Mouse (Mus musculus): Measurements from ENCODE around the gene Arl14. TPM values are rescaled to one million over a fixed set of nuclear protein-coding genes. Genes with fewer than 3 reads are reported as not detected.

Gene Arl14
- polyA plus RNA-seq (2012; rRNA removed): not detected in 2 replicates

DNA sequence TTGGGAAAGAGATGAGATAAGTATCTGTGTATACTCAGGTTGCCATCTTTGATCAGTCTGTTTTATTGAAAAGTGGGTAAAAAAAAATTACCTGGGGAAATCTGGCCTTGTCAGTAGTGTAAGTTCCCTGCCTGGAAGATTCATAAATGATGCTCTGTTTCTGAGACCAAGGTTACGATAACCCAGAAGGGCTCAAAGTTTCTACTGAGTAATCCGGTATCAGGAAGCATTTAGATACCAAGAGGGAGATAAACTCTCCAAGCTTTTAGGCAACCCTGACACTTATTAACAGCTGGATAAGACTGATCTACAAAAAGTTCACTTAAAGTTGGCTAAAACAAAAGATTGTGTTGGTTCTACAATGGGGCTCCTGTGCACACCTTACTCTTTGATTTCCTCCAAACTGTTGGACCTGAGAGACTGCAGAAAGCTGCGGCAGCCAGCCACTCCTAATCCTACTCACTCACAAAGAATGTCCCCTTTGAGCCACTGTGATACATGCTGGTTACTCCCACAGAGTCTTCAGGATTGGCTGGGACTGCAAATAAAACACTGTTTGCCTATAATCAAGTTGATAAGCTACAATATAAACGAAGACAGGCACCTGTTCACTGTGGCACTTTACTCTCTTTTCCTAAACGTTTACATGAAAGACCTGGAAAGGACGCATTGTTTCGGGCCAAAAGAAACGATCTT lies at the start of gene Arl14:
Arl14 (plus strand) TSS at position 614 of the 696 bp plus-strand sequence.

Other genes with a start within 250 kb of the Arl14 start
- gene Ift80, start 217.8 kb upstream of the Arl14 start, polyA plus RNA-seq (2012; rRNA removed): 11.6 and 12.1 TPM in 2 replicates
- 11.6 and 13.8 TPM in 2 replicates for gene Smc4, start 217.7 kb upstream of the Arl14 start, polyA plus RNA-seq (2012; rRNA removed)
- 13.0 and 13.6 TPM in 2 replicates for gene Trim59, start 177.7 kb upstream of the Arl14 start, polyA plus RNA-seq (2012; rRNA removed)
- 37.4 and 38.9 TPM in 2 replicates for gene Kpna4, start 95.3 kb upstream of the Arl14 start, polyA plus RNA-seq (2012; rRNA removed)
- 13.8 and 14.0 TPM in 2 replicates for gene Ppm1l, start 94.4 kb downstream of the Arl14 start, polyA plus RNA-seq (2012; rRNA removed)